Mouse (Mus musculus) thymus, adult 2 months (tissue): ENCODE measurements around the gene Rangrf.

Experiments used
- CTCF ChIP-seq: fragments of 200-500 bp; IDR thresholded peaks from 2 replicates; pipeline ENCODE4 v1.5.1; 2012; ENCODE audit warnings: mild to moderate bottlenecking, control low read depth, low read length, moderate library complexity, borderline replicate concordance; ENCODE audit not compliant: control insufficient read depth, poor library complexity, insufficient read depth; ENCODE audit errors: extremely low read depth
- POLR2A ChIP-seq: fragments of 200-500 bp; IDR thresholded peaks from 2 replicates; pipeline ENCODE4 v1.6.1; 2012; ENCODE audit warnings: mild to moderate bottlenecking, low read length, control low read depth, moderate library complexity; ENCODE audit not compliant: control insufficient read depth, poor library complexity, insufficient read depth; ENCODE audit errors: extremely low read depth

DNA sequence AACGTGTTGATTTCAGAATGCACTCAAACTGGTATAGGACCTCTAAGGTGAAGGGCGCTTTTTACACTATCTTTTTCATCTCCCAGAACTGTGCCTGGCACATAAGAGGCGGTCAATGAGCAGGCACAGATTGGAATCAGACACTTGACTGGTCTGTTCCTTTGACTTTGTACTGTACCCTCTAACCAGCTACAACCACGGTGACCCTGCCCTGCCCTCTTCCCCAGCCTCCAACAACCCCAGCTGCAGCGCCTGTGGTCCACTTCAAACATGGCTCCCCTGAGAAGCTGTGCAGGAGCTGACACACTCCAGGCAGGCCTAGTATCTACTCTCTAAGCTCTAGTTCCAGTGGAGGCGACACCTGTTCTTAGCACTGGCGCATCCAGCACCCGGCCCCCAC lies 32.3 kb downstream of the Rangrf start:
- TF ChIP-seq CTCF (no peak), POLR2A (no peak)
